ENCODE assay signal across 1 mouse cellular context in the genomic region with DNA sequence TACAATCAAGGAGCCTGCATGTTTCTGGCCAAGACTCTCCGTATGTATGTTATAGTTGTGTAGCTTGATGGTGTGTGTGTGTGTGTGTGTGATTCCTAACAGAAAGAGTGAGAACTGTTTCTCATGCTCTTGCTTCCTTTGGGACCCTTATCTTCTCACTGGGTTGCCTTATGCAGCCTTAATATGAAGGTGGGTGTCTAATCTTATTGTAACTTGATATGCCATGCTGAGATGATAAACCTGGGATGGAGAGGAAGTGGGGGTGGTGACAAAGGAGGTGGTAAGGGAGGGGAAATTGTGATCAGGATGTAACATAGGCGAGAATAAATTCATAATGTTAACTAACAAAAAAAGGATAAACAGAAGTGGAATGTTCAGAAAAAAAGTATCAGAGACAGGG.
TF ChIP-seq lines count a peak whose summit lies in the region.

No protein-coding gene starts in this region.

TF ChIP-seq in MEL, 35 proteins besides CTCF, POLR2A, EP300 and RAD21 (continued from another document):
- peak; percentile 45; the same call in 1 of the 2 replicates for TF ChIP-seq HCFC1 (IDR thresholded peaks at IDR 0.05; ENCODE audit: low read depth, low read length)
- TF ChIP-seq MAX (IDR thresholded peaks at IDR 0.05; ENCODE audit: low read length): peak; percentile 67
- TF ChIP-seq MEF2A (IDR thresholded peaks at IDR 0.05; ENCODE audit: extremely low read depth, insufficient replicate concordance, low read depth, low read length, poor library complexity, severe bottlenecking): peak; percentile 29; the same call in 1 of the 2 replicates
- TF ChIP-seq SMC3 (IDR thresholded peaks at IDR 0.05; ENCODE audit: low read depth, low read length): no peak
- TF ChIP-seq ZNF384 (IDR thresholded peaks at IDR 0.05; ENCODE audit: low read depth, low read length): no peak; the same call in 1 of the 2 replicates
- TF ChIP-seq ZMIZ1 (IDR thresholded peaks at IDR 0.05; ENCODE audit: low read depth, low read length): no peak
- no peak for TF ChIP-seq TAL1 (IDR thresholded peaks at IDR 0.05; ENCODE audit: low read length)
- 0 out of 2 replicates have a peak, but pooled peaks have one; percentile 12 for TF ChIP-seq JUND (IDR thresholded peaks at IDR 0.05; ENCODE audit: low read depth, low read length)
- peak; percentile 91 for TF ChIP-seq ETS1 (IDR thresholded peaks at IDR 0.05; ENCODE audit: low read depth, low read length)
- no peak for TF ChIP-seq GABPA (IDR thresholded peaks at IDR 0.05; ENCODE audit: low read depth, low read length)
- TF ChIP-seq E2F4 (IDR thresholded peaks at IDR 0.05; ENCODE audit: borderline replicate concordance, low read depth, low read length): no peak
- peak; percentile 76 for TF ChIP-seq SIN3A (IDR thresholded peaks at IDR 0.05; ENCODE audit: low read length)
- TF ChIP-seq MAZ (IDR thresholded peaks at IDR 0.05; ENCODE audit: low read depth, low read length): peak; percentile 92
- TF ChIP-seq ZC3H11A (IDR thresholded peaks at IDR 0.05; ENCODE audit: low read depth, low read length): no peak
- no peak; the same call in 1 of the 2 replicates for TF ChIP-seq CHD2 (IDR thresholded peaks at IDR 0.05; ENCODE audit: low read length)
- TF ChIP-seq CHD1 (IDR thresholded peaks at IDR 0.05; ENCODE audit: low read depth, low read length): no peak
- TF ChIP-seq MAFK (IDR thresholded peaks at IDR 0.05; ENCODE audit: borderline replicate concordance, low read depth, low read length): peak; percentile 32; the same call in 1 of the 2 replicates
TF ChIP-seq in MEL: peak in this region for 16.
